Mouse (Mus musculus) kidney, postnatal 0 days (tissue): Measurements from ENCODE around the gene Rab3b. TPM values are rescaled to one million over a fixed set of nuclear protein-coding genes. Genes with fewer than 3 reads are reported as not detected.
"Not testable (repeated sequence)": the region's sequence is repeated elsewhere in the genome, so short reads cannot be mapped to it uniquely, and the experiment has no call there.

Source experiments
- ATAC-seq: fragments of 200-750 bp; cut with Nextera tagmentation; replicated peaks from 2 replicates; pipeline ENCODE4 v1.8.0; 2017; ENCODE audit warnings: low read depth, moderate number of reproducible peaks, moderate TSS enrichment, moderate library complexity; ENCODE audit not compliant: low FRiP score
- DNase-seq: peaks from one replicate; pipeline ENCODE4 v3.0.0-alpha.2; 2016; ENCODE audit warnings: low spot score
- H3K27ac ChIP-seq: fragments of 300-500 bp; sonication (generic); 2 replicates; pipeline ENCODE4 v1.5.1; 2014; ENCODE audit warnings: mild to moderate bottlenecking
- H3K27me3 ChIP-seq: fragments of 300-500 bp; sonication (generic); 2 replicates; pipeline ENCODE4 v1.6.1; 2014; ENCODE audit warnings: low read length, mixed read lengths; ENCODE audit not compliant: insufficient read depth
- H3K36me3 ChIP-seq: fragments of 300-500 bp; sonication (generic); 2 replicates; pipeline ENCODE4 v1.6.1; 2014; ENCODE audit warnings: low read length, mixed read lengths; ENCODE audit not compliant: insufficient read depth
- H3K4me1 ChIP-seq: fragments of 300-500 bp; sonication (generic); replicated peaks from 2 replicates; pipeline ENCODE4 v1.6.1; 2014; ENCODE audit warnings: antibody characterized with exemption, low read length, mixed read lengths; ENCODE audit not compliant: insufficient read depth
- H3K4me2 ChIP-seq: fragments of 300-500 bp; sonication (generic); 2 replicates; pipeline ENCODE4 v1.6.1; 2014; ENCODE audit warnings: mild to moderate bottlenecking, low read length, moderate library complexity, mixed read lengths
- H3K4me3 ChIP-seq: fragments of 300-500 bp; sonication (generic); replicated peaks from 2 replicates; pipeline ENCODE4 v1.5.1; 2014; ENCODE audit warnings: low read depth, low read length
- H3K9ac ChIP-seq: fragments of 300-500 bp; sonication (generic); 2 replicates; pipeline ENCODE4 v1.6.1; 2014; ENCODE audit warnings: low read depth, low read length
- H3K9me3 ChIP-seq: fragments of 300-500 bp; sonication (generic); replicated peaks from 2 replicates; pipeline ENCODE4 v1.6.1; 2016; ENCODE audit warnings: low read length, inconsistent platforms, mixed read lengths
- CTCF ChIP-seq: IDR thresholded peaks from 2 replicates; pipeline ENCODE4 v1.5.1; 2016; ENCODE audit warnings: antibody characterized with exemption, low read depth, mild to moderate bottlenecking, moderate library complexity
- WGBS: fragments of 180-500 bp; shearing (Covaris S2); extraction: QIAGEN DNeasy Blood & Tissue Kit; methylation state at CpG from one replicate; pipeline ENCODE4 v1.1.7; 2014; 5-methylcytosine and 5-hydroxymethylcytosine counted together
- polyA plus RNA-seq: library from polyadenylated mRNA; unstranded; fragments of >200 nt; fragmentation: Nextera tagmentation; extraction: Ambion mirVana; gene quantifications from 2 replicates; pipeline ENCODE4 v1.2.1, GENCODE M21; 2015

Rab3b gene
- polyA plus RNA-seq, 1 experiment from 2014 or later, result 36.1 TPM

DNA sequence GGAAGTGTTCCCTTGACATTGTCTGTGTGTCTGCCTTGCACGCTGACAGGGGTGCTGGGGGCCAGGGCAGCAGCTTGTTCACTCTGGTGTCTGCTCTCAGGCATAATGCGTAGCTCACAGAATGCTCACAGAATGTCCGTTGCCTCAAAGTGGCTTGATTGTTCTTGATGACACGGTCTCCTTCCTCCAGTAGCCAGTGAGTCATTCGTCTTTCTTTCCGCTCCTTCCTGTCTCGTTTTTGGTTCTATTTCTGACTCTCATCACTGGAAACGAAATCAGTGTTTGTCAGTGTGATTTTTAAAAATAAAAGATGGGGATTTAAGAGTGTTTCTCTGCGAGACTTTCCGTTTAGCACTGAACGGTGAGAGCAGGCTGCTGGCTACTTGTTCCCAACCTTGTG is 36.2 kb downstream of the Rab3b start:
- no peak overlapping the region for H3K4me2 ChIP-seq
- H3K36me3 ChIP-seq, result no peaks in the 10 kb centered on the region
- H3K9ac ChIP-seq, result no peak overlapping the region
- no peak overlapping the region for H3K27ac ChIP-seq
- no peak overlapping the region for H3K4me3 ChIP-seq
- H3K9me3 ChIP-seq, result no peaks in the 10 kb centered on the region
- ATAC-seq, result no peak
- no peak for DNase-seq
- WGBS, result 56% methylated on average over 11 of the region's 11 CpGs
- TF ChIP-seq CTCF, result no peak
- H3K27me3 ChIP-seq, result no peaks in the 10 kb centered on the region
- H3K4me1 ChIP-seq, result no peaks in the 10 kb centered on the region

DNA sequence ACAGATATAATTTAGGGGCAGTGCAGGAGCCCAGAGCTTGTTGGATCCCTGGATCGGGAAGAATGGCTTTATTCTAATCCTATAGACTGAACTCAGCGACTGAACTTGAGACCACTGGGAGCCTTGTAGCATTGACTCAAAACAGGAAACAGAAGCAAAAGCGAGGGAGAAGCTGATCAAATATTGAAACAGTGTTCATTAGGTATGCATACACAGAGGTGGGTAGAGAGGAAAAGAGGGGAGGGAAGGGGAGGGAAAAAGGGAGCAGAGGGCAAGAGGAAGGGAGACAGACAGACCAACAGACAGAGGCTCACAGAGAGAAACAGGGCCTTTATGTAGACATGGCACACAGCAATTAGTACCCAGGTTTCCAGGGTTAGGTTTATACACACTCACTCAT is 38.8 kb downstream of the Rab3b start:
- no peaks in the 10 kb centered on the region for H3K36me3 ChIP-seq
- H3K4me2 ChIP-seq, result no peak overlapping the region
- DNase-seq, result no peak
- no peak overlapping the region for H3K4me3 ChIP-seq
- H3K9me3 ChIP-seq, result no peaks in the 10 kb centered on the region
- H3K4me1 ChIP-seq, result no peaks in the 10 kb centered on the region
- no peak for TF ChIP-seq CTCF
- no peaks in the 10 kb centered on the region for H3K27me3 ChIP-seq
- no peak for ATAC-seq
- no peak overlapping the region for H3K27ac ChIP-seq
- H3K9ac ChIP-seq, result no peak overlapping the region
- WGBS, result 78% methylated on average over 3 of the region's 3 CpGs

DNA sequence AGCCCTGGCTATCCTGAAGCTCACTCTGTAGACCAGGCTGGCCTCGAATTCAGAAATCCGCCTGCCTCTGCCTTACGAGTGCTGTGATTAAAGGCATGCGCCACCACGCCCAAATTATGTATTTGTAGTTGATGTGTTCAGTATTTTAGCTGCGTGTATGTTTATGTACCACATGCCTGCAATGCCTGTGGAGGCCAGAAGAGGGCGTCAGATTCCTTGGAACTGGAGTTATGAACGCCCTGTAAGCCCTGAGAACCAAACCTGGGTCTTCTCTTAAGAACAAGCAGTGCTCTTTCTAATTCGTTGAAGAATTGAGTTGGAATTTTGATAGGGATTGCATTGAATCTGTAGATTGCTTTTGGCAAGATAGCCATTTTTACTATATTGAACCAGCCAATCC is 49.1 kb downstream of the Rab3b start:
- H3K4me1 ChIP-seq, H3K36me3 ChIP-seq, H3K27ac ChIP-seq, DNase-seq, ATAC-seq, H3K9me3 ChIP-seq, H3K9ac ChIP-seq, H3K27me3 ChIP-seq, H3K4me3 ChIP-seq, H3K4me2 ChIP-seq: not testable (repeated sequence)
- WGBS, result 85% methylated on average over 9 of the region's 9 CpGs

DNA sequence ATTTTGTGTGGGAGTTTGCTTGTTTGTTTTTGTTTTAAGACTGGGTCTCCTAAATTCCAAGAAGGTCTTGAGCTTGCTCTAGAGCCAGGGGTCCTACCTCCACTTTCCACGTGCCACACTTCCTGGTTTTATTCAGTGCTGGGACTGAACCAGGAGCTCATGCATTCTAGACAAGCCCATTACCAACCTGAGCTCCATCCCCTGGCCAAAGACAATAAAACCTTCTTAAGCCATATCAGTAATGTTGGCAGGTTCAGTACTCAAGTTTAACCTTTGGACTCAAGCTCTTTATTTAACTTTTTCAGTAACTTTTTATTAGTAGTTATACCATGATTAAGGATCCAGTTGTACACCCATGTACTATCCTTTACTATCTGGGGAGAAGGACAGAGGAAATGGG is 54.3 kb downstream of the Rab3b start:
- H3K4me1 ChIP-seq, result no peaks in the 10 kb centered on the region
- H3K36me3 ChIP-seq, result no peaks in the 10 kb centered on the region
- no peak overlapping the region for H3K27ac ChIP-seq
- no peak for DNase-seq
- H3K4me2 ChIP-seq, result no peak overlapping the region
- ATAC-seq, result no peak
- no peaks in the 10 kb centered on the region for H3K9me3 ChIP-seq
- 68% methylated on average over 1 of the region's 1 CpGs for WGBS
- no peak overlapping the region for H3K4me3 ChIP-seq
- TF ChIP-seq CTCF, result no peak
- no peaks in the 10 kb centered on the region for H3K27me3 ChIP-seq
- no peak overlapping the region for H3K9ac ChIP-seq

DNA sequence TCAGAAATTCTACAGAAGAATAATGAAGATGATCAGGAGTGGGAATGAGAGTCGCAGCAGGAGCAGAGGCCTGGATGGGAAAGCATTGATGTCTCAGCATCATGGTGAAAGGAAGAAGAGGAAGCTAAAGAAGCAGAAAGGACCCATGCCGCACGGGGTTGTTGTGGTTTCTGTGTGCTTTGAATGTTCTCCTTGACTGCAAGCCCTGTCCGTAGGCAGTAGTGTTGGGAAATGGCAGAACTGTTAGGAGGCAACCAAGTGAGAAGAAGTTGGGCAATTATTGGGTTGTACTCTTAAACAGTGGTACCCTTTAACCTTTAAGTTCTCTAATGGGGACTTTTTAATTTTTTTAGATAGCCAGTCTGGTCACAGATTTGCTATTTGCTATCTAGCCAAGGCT is 56.0 kb downstream of the Rab3b start:
- no peak for TF ChIP-seq CTCF
- no peak overlapping the region for H3K27ac ChIP-seq
- H3K4me3 ChIP-seq, result no peak overlapping the region
- 86% methylated on average over 4 of the region's 4 CpGs for WGBS
- no peak overlapping the region for H3K4me2 ChIP-seq
- H3K9ac ChIP-seq, result no peak overlapping the region
- H3K36me3 ChIP-seq, result no peaks in the 10 kb centered on the region
- DNase-seq (no peak), ATAC-seq (no peak)
- no peaks in the 10 kb centered on the region for H3K4me1 ChIP-seq
- no peaks in the 10 kb centered on the region for H3K9me3 ChIP-seq
- no peaks in the 10 kb centered on the region for H3K27me3 ChIP-seq

DNA sequence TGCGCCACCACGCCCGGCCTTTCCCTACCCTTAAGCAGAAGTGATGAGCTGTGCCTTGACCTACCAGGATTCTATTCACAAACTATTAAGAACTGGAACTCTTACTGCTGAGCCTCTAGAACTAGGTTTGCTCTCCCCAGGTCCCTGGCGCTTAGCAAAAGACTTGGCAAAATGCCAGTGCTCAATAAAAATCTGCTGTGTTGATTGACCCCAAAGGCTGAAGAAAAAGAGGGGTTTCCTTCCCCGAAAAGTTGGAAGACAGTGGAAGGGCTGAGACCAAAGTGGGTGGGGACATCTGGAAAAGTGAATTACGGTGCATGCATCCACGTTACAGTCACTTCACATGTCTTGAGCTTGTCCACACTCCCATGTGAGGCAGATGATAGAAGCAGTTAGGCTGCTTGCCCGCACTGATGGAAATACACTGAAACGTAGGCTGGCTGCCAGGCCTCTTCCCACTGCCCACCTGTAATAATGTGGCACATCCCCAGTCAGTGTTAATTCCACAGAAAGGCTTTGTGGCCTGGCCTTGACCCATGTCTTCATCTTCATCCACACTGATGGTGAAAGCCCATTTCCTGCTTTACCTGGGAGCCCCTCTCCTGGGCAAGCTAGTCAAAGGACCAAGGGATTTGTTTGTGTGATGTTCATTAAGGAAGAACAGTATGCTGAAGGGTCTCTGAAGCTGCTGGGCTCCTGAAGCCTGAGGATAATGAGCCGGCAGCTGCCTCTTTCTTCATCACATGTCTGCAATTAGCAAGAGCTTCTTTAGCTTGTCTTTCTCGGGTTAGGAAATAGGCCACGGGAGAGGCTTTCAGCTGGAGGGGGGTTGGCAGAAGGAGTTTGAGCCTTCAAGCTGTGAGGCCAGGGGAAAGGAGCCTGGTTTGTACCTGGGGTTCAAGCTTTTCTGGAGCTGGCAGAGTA is 59.2 kb downstream of the Rab3b start:
- H3K4me3 ChIP-seq, result no peak overlapping the region
- no peak overlapping the region for H3K9ac ChIP-seq
- no peak overlapping the region for H3K27ac ChIP-seq
- no peaks in the 10 kb centered on the region for H3K9me3 ChIP-seq
- ATAC-seq (no peak), DNase-seq (no peak)
- H3K4me1 ChIP-seq, result no peaks in the 10 kb centered on the region
- WGBS, result 64% methylated on average over 12 of the region's 12 CpGs
- no peak overlapping the region for H3K4me2 ChIP-seq
- H3K36me3 ChIP-seq, result no peaks in the 10 kb centered on the region
- no peaks in the 10 kb centered on the region for H3K27me3 ChIP-seq
- no peak for TF ChIP-seq CTCF
